Mouse (Mus musculus) Patski (cell line): ENCODE results near the gene Arhgap22. TPM values are rescaled to one million over a fixed set of nuclear protein-coding genes. Genes with fewer than 3 reads are reported as not detected.

Experiments used
- ATAC-seq: fragments of 100-300 bp; one replicate; pipeline ENCODE4 v1.8.0; 2021
- CTCF ChIA-PET: fragments of 350-600 bp; sonication (Branson Sonifier 250); formaldehyde crosslinking; loops from one replicate; lab custom pipeline; 2022; ENCODE audit warnings: inconsistent platforms; lab: Charles Lee
- POLR2A ChIA-PET: fragments of 350-600 bp; sonication (Branson Sonifier 250); formaldehyde crosslinking; loops from one replicate; lab custom pipeline; 2022; ENCODE audit warnings: antibody characterized with exemption, inconsistent platforms; lab: Charles Lee
- DNase-seq: peaks from one replicate; pipeline ENCODE4 v3.0.0-alpha.2; 2011; ENCODE audit warnings: low read depth, low spot score
- H3K27me3 ChIP-seq: fragments of 371-371 bp; one replicate; pipeline ENCODE4 v1.5.1; 2021
- CTCF ChIP-seq: fragments of 100-300 bp; IDR thresholded peaks from one replicate; pipeline ENCODE4 v1.5.1; 2021
- in situ Hi-C: fragments of 300-500 bp; cut with MboI; formaldehyde crosslinking; loops from 3 replicates; pipeline ENCODE4 v1.11.1; 2018; ENCODE audit warnings: low pct_unique_long_range_greater_than_20kb, mixed read lengths
- polyA plus RNA-seq: library from polyadenylated mRNA; unstranded; gene quantifications from one replicate; pipeline ENCODE4 v1.2.3, GENCODE M21; 2021

Gene Arhgap22
- polyA plus RNA-seq, 1 experiment from 2014 or later = 11.1 TPM

DNA sequence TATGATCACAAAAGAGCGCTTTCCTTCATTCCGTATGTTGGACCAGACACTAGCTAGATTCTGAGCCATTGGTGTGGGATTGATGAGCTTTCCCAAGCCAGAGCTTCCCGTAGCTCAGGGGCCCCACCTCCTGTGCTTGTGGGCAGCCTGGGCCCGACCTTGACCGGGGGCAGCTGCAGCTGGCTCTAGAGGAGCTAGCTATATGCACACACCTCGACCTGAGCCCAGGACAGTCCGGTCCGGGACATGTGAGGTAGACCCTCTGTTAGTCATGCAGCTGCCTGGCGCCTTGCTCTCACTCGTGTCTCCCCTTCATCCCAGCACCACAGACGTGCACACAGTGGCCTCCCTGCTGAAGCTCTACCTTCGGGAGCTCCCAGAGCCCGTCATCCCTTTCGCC, 148.3 kb downstream of the Arhgap22 start:
- no peak for DNase-seq
- no peaks in the 10 kb centered on the region for H3K27me3 ChIP-seq
- in situ Hi-C loops = loop anchor here (10.0 kb wide), 1 partner anchor 47 kb away; no protein-coding TSS in a partner anchor
- no peak for ATAC-seq
- no peak for TF ChIP-seq CTCF
- ChIA-PET POLR2A (no interaction called here), CTCF (interaction anchor here (1.5 kb wide), 1 partner anchor 49 kb away, joined by 3 read pairs; no protein-coding TSS in a partner anchor)

DNA sequence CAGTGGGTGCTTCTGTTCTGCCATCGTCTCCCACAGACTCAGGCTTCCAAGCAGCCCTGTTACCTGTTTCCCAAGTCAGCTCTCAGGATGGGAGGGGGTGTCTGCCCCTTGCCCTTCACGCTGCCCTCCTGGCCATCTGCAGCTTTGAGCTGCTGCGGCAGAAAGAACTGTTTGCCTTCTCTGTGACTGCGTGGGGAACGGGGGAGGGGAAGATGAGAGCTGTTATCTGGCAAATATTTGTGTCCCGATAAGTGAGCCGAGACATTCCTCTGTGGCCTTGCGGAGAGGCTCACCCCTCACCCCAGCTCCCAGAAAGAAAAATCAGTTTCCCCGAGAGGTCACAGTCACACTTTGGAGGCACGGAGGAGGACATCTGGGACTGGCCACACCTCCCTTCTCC, 149.0 kb downstream of the Arhgap22 start:
- in situ Hi-C loops = loop anchor here (10.0 kb wide), 1 partner anchor 48 kb away; no protein-coding TSS in a partner anchor
- DNase-seq = no peak
- POLR2A ChIA-PET = no interaction called here
- no peak for TF ChIP-seq CTCF
- ATAC-seq = no peak
- no peaks in the 10 kb centered on the region for H3K27me3 ChIP-seq
- CTCF ChIA-PET = interaction anchor here (1.5 kb wide), 1 partner anchor 50 kb away, joined by 3 read pairs; no protein-coding TSS in a partner anchor

DNA sequence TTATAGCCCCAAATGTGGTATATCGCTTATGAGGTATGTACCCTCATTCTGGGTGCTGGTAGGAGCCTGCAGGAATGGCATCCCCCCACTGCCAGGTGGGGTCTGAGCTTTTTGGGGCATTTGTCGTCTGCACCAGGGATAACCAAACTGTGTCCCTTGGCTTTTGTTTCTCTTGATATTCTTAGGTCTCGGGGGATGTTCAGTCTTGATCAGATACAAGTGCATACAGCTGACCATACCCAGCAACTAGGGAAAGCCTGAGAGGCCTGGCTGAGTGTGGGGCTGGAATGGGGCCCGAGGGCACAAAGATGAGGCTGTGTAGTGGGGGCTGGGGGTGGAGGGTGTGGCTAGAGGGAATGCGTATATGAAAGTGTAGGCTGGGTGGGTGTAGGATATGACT, 149.8 kb downstream of the Arhgap22 start:
- POLR2A ChIA-PET = no interaction called here
- ATAC-seq = no peak
- no peak for DNase-seq
- no peak for TF ChIP-seq CTCF
- no peaks in the 10 kb centered on the region for H3K27me3 ChIP-seq
- in situ Hi-C loops = loop anchor here (10.0 kb wide), 1 partner anchor 49 kb away; no protein-coding TSS in a partner anchor
- CTCF ChIA-PET = interaction anchor here (1.2 to 1.7 kb wide), 2 partner anchors 41 to 45 kb away, joined by 3 to 4 read pairs; no protein-coding TSS in a partner anchor

- no peak for TF ChIP-seq CTCF
- DNase-seq (no peak), ATAC-seq (no peak)
- H3K27me3 ChIP-seq = no peaks in the 10 kb centered on the region
- in situ Hi-C loops = loop anchor here (10.0 kb wide), 1 partner anchor 49 kb away; no protein-coding TSS in a partner anchor
- POLR2A ChIA-PET = no interaction called here
- CTCF ChIA-PET = interaction anchor here (0.8 to 1.7 kb wide), 3 partner anchors 11 to 46 kb away, joined by 3 to 5 read pairs (median 4); no protein-coding TSS in a partner anchor
Observed at GRCm38 (mm10) chr14:33364061-33364460, 150.2 kb downstream of the Arhgap22 start.

- CTCF ChIA-PET = no interaction called here
- ATAC-seq = no peak
- no peak for DNase-seq
- in situ Hi-C loops = loop anchor here (5.0 to 10.0 kb wide), 2 partner anchors 52 to 155 kb away; partner anchors contain the start of gene Arhgap22
- no peak for TF ChIP-seq CTCF
- no peaks in the 10 kb centered on the region for H3K27me3 ChIP-seq
- POLR2A ChIA-PET = no interaction called here
Observed at GRCm38 (mm10) chr14:33366891-33367777, 153.3 kb downstream of the Arhgap22 start.

GRCm38 (mm10) chr14:33369375-33369774, 155.5 kb downstream of the Arhgap22 start:
- POLR2A ChIA-PET = no interaction called here
- no peak for DNase-seq
- CTCF ChIA-PET = interaction anchor here (0.9 to 1.9 kb wide), 3 partner anchors 47 to 162 kb away, joined by 3 to 7 read pairs (median 3); no protein-coding TSS in a partner anchor
- TF ChIP-seq CTCF = no peak
- no peak for ATAC-seq
- in situ Hi-C loops = loop anchor here (5.0 to 10.0 kb wide), 2 partner anchors 55 to 157 kb away; partner anchors contain the start of gene Arhgap22
- H3K27me3 ChIP-seq = no peaks in the 10 kb centered on the region

DNA sequence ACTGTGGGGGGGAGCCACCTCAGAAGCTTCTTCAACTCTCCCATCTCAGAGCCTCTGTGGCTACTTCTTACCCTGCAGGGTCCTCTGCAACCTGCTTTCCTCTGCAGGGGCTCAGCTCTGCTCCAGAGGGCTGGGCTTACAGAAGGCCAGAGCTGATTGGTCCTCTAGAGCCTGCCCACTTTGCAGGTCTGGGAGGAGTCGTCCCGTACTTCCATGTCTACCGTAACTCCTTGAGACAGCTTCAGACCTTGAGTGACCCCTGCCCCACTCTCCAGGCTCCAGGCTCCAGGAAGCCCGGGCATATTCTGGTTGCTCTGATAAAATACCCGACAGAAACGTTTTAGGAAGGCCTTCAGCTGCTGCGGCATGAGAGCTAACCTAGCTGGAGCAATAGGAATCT, 156.2 kb downstream of the Arhgap22 start:
- in situ Hi-C loops = no loop called here
- ATAC-seq (no peak), DNase-seq (no peak)
- POLR2A ChIA-PET = interaction anchor here (1.2 kb wide), 1 partner anchor 11 kb away, joined by 4 read pairs; no protein-coding TSS in a partner anchor
- CTCF ChIA-PET = interaction anchor here (0.9 to 1.9 kb wide), 6 partner anchors 11 to 163 kb away, joined by 3 to 7 read pairs (median 4); partner anchors contain the start of gene Arhgap22
- H3K27me3 ChIP-seq = no peaks in the 10 kb centered on the region
- no peak for TF ChIP-seq CTCF

DNA sequence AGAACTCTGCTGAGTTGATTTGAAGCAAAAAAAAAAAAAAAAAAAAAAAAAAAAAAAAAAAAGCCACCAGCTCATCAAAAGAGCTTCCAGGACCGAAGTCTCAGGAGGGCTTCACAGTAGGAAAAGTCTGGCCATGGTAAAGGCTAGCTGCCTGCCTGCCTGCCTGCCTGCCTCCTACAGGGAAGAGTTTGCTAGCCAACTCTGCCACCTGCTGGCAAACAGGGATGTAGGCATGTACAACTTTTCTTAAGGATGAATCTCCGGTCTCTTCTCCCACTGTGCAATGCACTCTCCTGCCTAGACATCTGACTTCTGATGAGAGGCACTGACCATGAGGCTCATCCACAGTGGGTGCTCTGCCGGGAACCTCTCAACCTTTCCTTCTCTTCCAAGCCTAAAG, 157.4 kb downstream of the Arhgap22 start:
- ChIA-PET POLR2A (interaction anchor here (0.6 to 1.2 kb wide), 2 partner anchors 12 to 56 kb away, joined by 3 to 4 read pairs; no protein-coding TSS in a partner anchor), CTCF (interaction anchor here (0.6 to 1.9 kb wide), 9 partner anchors 10 to 270 kb away, joined by 3 to 7 read pairs (median 3); partner anchors contain the start of gene Arhgap22)
- in situ Hi-C loops = no loop called here
- no peak for TF ChIP-seq CTCF
- peak; percentile 15 for DNase-seq
- H3K27me3 ChIP-seq = no peaks in the 10 kb centered on the region
- peak; percentile 57 for ATAC-seq

GRCm38 (mm10) chr14:33373271-33373670, 159.4 kb downstream of the Arhgap22 start:
- CTCF ChIA-PET = no interaction called here
- in situ Hi-C loops = no loop called here
- POLR2A ChIA-PET = no interaction called here
- H3K27me3 ChIP-seq = no peaks in the 10 kb centered on the region
- ATAC-seq (no peak), DNase-seq (no peak)
- TF ChIP-seq CTCF = no peak

- POLR2A ChIA-PET = no interaction called here
- DNase-seq (no peak), ATAC-seq (no peak)
- H3K27me3 ChIP-seq = no peaks in the 10 kb centered on the region
- TF ChIP-seq CTCF = no peak
- CTCF ChIA-PET = no interaction called here
- in situ Hi-C loops = no loop called here
Observed at GRCm38 (mm10) chr14:33374089-33374488, 160.3 kb downstream of the Arhgap22 start.
